Mouse (Mus musculus) CH12.LX (cell line): Measurements from ENCODE around the gene Msh5. TPM values are rescaled to one million over a fixed set of nuclear protein-coding genes. Genes with fewer than 3 reads are reported as not detected.

Source experiments
- DNase-seq: peaks from one replicate; pipeline ENCODE4 v3.0.0-alpha.2; 2013; ENCODE audit errors: extremely low read depth
- H3K27ac ChIP-seq: 2 replicates; pipeline ENCODE4 v1.5.1; 2012; ENCODE audit warnings: low read depth, mild to moderate bottlenecking, control low read depth, moderate library complexity; ENCODE audit not compliant: insufficient read depth
- H3K27me3 ChIP-seq: replicated peaks from 2 replicates; pipeline ENCODE3; 2012; ENCODE audit warnings: inconsistent platforms
- H3K36me3 ChIP-seq, 2 experiments: replicated peaks in 1 of 2; 2 replicates each; pipeline versions ENCODE3 to v1.6.1; 2012; ENCODE audit warnings: inconsistent platforms in 1 of 2, low read length in 1 of 2, mild to moderate bottlenecking in 1 of 2, mixed read lengths in 1 of 2, moderate library complexity in 1 of 2; ENCODE audit not compliant: control insufficient read depth in 1 of 2, insufficient read depth in 1 of 2
- H3K4me1 ChIP-seq, 2 experiments: 2 replicates each; pipeline ENCODE4 v1.6.1; 2012; ENCODE audit warnings: inconsistent platforms in 1 of 2, moderate library complexity in 1 of 2; ENCODE audit not compliant: insufficient read depth in 2 of 2, control insufficient read depth in 1 of 2
- H3K4me2 ChIP-seq: 2 replicates; pipeline ENCODE4 v1.6.1; 2012; ENCODE audit warnings: low read depth, mild to moderate bottlenecking, control low read depth; ENCODE audit not compliant: poor library complexity, insufficient read depth, severe bottlenecking
- H3K4me3 ChIP-seq, 3 experiments: fragments of 150-350 bp in 1 of 3; sonication (generic) in 1 of 3; replicated peaks in 1 of 3; 2 replicates each; pipeline versions ENCODE3 to v1.5.1; 2011 to 2012; ENCODE audit warnings: low read depth in 2 of 3, low read length in 2 of 3, mild to moderate bottlenecking in 2 of 3, moderate library complexity in 2 of 3, control low read depth in 1 of 3, improper control_type of control experiment in 1 of 3, inconsistent platforms in 1 of 3, mixed read lengths in 1 of 3; ENCODE audit not compliant: poor library complexity in 1 of 3
- H3K79me2 ChIP-seq: replicated peaks from 2 replicates; pipeline ENCODE4 v1.6.1; 2012; ENCODE audit warnings: mild to moderate bottlenecking, moderate library complexity; ENCODE audit not compliant: control insufficient read depth, poor library complexity, insufficient read depth, severe bottlenecking; ENCODE audit errors: extremely low read depth
- H3K9ac ChIP-seq: 2 replicates; pipeline ENCODE4 v1.6.1; 2012; ENCODE audit warnings: low read depth, mild to moderate bottlenecking, control low read depth, moderate library complexity; ENCODE audit not compliant: insufficient read depth
- H3K9me3 ChIP-seq: replicated peaks from 2 replicates; pipeline ENCODE3; 2012; ENCODE audit warnings: low read length, inconsistent platforms, mixed read lengths
- CTCF ChIP-seq, 2 experiments: IDR thresholded peaks in 1 of 2; conservative IDR thresholded peaks in 1 of 2; 2 replicates each; pipeline ENCODE4 v1.5.1; 2011 to 2012; ENCODE audit warnings: low read depth in 2 of 2, low read length in 2 of 2, improper control_type of control experiment in 1 of 2, inconsistent platforms in 1 of 2, mild to moderate bottlenecking in 1 of 2, moderate library complexity in 1 of 2
- ELF1 ChIP-seq: IDR thresholded peaks from 2 replicates; pipeline ENCODE4 v1.6.1; 2014; ENCODE audit warnings: low read depth, mild to moderate bottlenecking, inconsistent platforms, low read length, improper control_type of control experiment
- EP300 ChIP-seq: IDR thresholded peaks from 2 replicates; pipeline ENCODE4 v1.6.1; 2011; ENCODE audit warnings: low read length, improper control_type of control experiment
- ETS1 ChIP-seq: conservative IDR thresholded peaks from 2 replicates; pipeline ENCODE4 v1.6.1; 2012; ENCODE audit warnings: low read depth, mild to moderate bottlenecking, inconsistent platforms, low read length, improper control_type of control experiment, moderate library complexity
- HCFC1 ChIP-seq: IDR thresholded peaks from 2 replicates; pipeline ENCODE4 v1.6.1; 2012; ENCODE audit warnings: low read depth, mild to moderate bottlenecking, inconsistent platforms, low read length, improper control_type of control experiment
- KAT2A ChIP-seq: IDR thresholded peaks from 2 replicates; pipeline ENCODE4 v1.6.1; 2012; ENCODE audit warnings: low read length, improper control_type of control experiment, inconsistent platforms; ENCODE audit not compliant: insufficient replicate concordance
- MAX ChIP-seq: IDR thresholded peaks from 2 replicates; pipeline ENCODE4 v1.6.1; 2011; ENCODE audit warnings: low read length, improper control_type of control experiment
- MXI1 ChIP-seq: IDR thresholded peaks from 2 replicates; pipeline ENCODE4 v1.6.1; 2011; ENCODE audit warnings: mild to moderate bottlenecking, low read depth, low read length, improper control_type of control experiment
- NELFE ChIP-seq: IDR thresholded peaks from 2 replicates; pipeline ENCODE4 v1.6.1; 2011; ENCODE audit warnings: low read depth, low read length, improper control_type of control experiment
- NRF1 ChIP-seq: IDR thresholded peaks from 2 replicates; pipeline ENCODE4 v1.6.1; 2014; ENCODE audit warnings: low read depth, mild to moderate bottlenecking, inconsistent platforms, low read length, improper control_type of control experiment, moderate library complexity
- PAX5 ChIP-seq: IDR thresholded peaks from 2 replicates; pipeline ENCODE4 v1.6.1; 2012; ENCODE audit warnings: low read length, inconsistent platforms, mixed read lengths
- RAD21 ChIP-seq: IDR thresholded peaks from 2 replicates; pipeline ENCODE4 v1.6.1; 2011; ENCODE audit warnings: low read depth, mild to moderate bottlenecking, low read length, improper control_type of control experiment, moderate library complexity
- RCOR1 ChIP-seq: conservative IDR thresholded peaks from 2 replicates; pipeline ENCODE4 v1.6.1; 2012; ENCODE audit warnings: low read depth, mild to moderate bottlenecking, inconsistent platforms, low read length, improper control_type of control experiment
- SIN3A ChIP-seq: IDR thresholded peaks from 2 replicates; pipeline ENCODE4 v1.6.1; 2012; ENCODE audit warnings: low read length, improper control_type of control experiment, inconsistent platforms
- SMC3 ChIP-seq: IDR thresholded peaks from 2 replicates; pipeline ENCODE4 v1.6.1; 2011; ENCODE audit warnings: low read depth, low read length, improper control_type of control experiment
- ZKSCAN1 ChIP-seq: IDR thresholded peaks from 2 replicates; pipeline ENCODE4 v1.6.1; 2012; ENCODE audit warnings: low read depth, inconsistent platforms, low read length, improper control_type of control experiment, borderline replicate concordance
- ZMIZ1 ChIP-seq: IDR thresholded peaks from 2 replicates; pipeline ENCODE4 v1.6.1; 2012; ENCODE audit warnings: low read depth, mild to moderate bottlenecking, inconsistent platforms, low read length, improper control_type of control experiment
- dilution Hi-C: fragments of 300-500 bp; cut with MboI; formaldehyde crosslinking; loops from 2 replicates; pipeline ENCODE4 v1.14.3; 2020; ENCODE audit warnings: low sequenced_read_pairs; ENCODE audit not compliant: extremely low pct_unique_long_range_greater_than_20kb, extremely low pct_ligation_motif_present
- in situ Hi-C: fragments of 300-500 bp; cut with MboI; formaldehyde crosslinking; loops from 3 replicates; pipeline ENCODE4 v1.14.3; 2019; ENCODE audit warnings: low sequenced_read_pairs, low pct_ligation_motif_present, low pct_unique_long_range_greater_than_20kb, mixed read lengths
- polyA plus RNA-seq: library from polyadenylated mRNA; unstranded; fragments of >175 nt; gene quantifications from 2 replicates; pipeline ENCODE4 v1.2.1, GENCODE M21; 2012; ENCODE audit warnings: low read depth; ENCODE audit not compliant: insufficient read length
- total RNA-seq, 2 experiments: library from RNA; depleted of rRNA; stranded (reverse); fragments of 300-350 nt in 1 of 2; fragments of >200 nt in 1 of 2; gene quantifications; 2 replicates each; pipeline ENCODE4 v1.2.3; 2012 to 2014

Gene Msh5
- total and polyA plus RNA-seq, 3 experiments, result 6.1 to 13.1 (median 10.6) TPM

- in situ Hi-C loops, result no loop called here
- Histone ChIP-seq H3K79me2 (no peaks in the 10 kb centered on the region), H3K36me3 (no peaks in the 10 kb centered on the region), H3K4me2 (no peak overlapping the region), H3K27me3 (peaks cover 17% of the 10 kb centered on the region), H3K9ac (no peak overlapping the region), H3K27ac (no peak overlapping the region), H3K9me3 (no peaks in the 10 kb centered on the region), H3K4me3 (no peak overlapping the region), H3K4me1 (peaks cover 13 to 22% of the 10 kb centered on the region in 2 experiments)
- dilution Hi-C loops, result no loop called here
- DNase-seq, result no peak
- no peak for TF ChIP-seq MAX
- no peak for TF ChIP-seq SIN3A
- no peak for TF ChIP-seq RCOR1
Measured at GRCm38 (mm10) chr17:35082841-35083576, 36.5 kb upstream of the Msh5 start.

DNA sequence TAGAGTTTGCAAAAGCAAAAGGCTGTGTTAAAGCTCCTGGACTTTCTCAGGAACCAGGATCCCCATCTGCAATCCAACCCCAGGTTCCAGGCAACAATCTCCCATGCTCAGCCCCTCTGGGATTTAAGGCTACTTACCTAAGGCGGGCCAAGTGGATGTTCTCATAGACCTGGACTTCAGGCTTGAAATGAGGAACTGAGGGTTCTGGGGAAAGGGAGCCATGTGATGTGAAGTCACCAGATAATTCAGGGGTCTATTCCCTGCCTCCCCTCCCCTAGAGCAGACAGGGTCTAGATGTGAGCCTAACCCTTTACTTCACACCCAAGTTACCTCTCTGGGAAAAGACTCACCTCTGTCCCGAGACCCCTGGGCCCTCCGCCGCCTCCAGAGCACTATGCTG is 34.2 kb upstream of the Msh5 start:
- Histone ChIP-seq H3K9ac (no peak overlapping the region), H3K4me2 (no peak overlapping the region), H3K9me3 (no peaks in the 10 kb centered on the region), H3K4me3 (no peak overlapping the region), H3K36me3 (no peaks in the 10 kb centered on the region), H3K4me1 (peaks cover 17 to 22% of the 10 kb centered on the region in 2 experiments), H3K27me3 (peaks cover 3% of the 10 kb centered on the region), H3K27ac (no peak overlapping the region), H3K79me2 (no peaks in the 10 kb centered on the region)
- dilution Hi-C loops, result no loop called here
- in situ Hi-C loops, result no loop called here
- DNase-seq, result peak; percentile 14
- no peak for TF ChIP-seq MXI1
- TF ChIP-seq SMC3, result no peak

DNA sequence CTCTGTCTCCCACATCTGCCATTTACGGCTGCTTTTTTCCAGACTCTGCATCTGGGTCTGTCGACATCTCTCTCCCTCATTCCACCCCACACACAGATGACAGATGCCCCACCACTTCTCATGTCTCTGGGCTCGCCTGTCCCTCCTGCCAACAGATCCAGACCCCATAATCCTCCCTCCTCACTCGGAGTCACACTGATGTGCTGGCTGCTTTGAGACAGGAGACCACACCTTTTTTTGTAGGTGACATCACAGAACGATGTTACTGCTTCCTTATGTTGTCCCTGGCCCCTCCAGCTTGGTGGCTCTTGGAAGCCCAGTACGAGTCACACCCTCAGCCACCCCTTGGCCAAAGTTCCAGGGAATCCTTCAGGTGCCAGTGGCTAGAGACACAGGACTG is 33.7 kb upstream of the Msh5 start:
- no peak overlapping the region for H3K27ac ChIP-seq
- no peak overlapping the region for H3K4me2 ChIP-seq
- no peaks in the 10 kb centered on the region for H3K27me3 ChIP-seq
- in situ Hi-C loops (no loop called here), dilution Hi-C loops (no loop called here)
- TF ChIP-seq ELF1 (no peak), PAX5 (no peak), NELFE (no peak), RAD21 (no peak), MXI1 (no peak), ZKSCAN1 (no peak), RCOR1 (no peak), ETS1 (no peak), ZMIZ1 (no peak), KAT2A (no peak), HCFC1 (no peak), MAX (no peak), NRF1 (no peak), CTCF (conservative IDR thresholded peaks at IDR 0.05 in 1 of 2, IDR thresholded peaks at IDR 0.05 in 1 of 2; ENCODE audit: low read depth in 2 of 2, low read length in 2 of 2) (no peak), EP300 (no peak)
- no peaks in the 10 kb centered on the region for H3K79me2 ChIP-seq
- H3K4me1 ChIP-seq, result peaks cover 17 to 22% of the 10 kb centered on the region in 2 experiments
- H3K9ac ChIP-seq, result no peak overlapping the region
- H3K36me3 ChIP-seq, result no peaks in the 10 kb centered on the region
- H3K4me3 ChIP-seq, result no peak overlapping the region
- DNase-seq, result no peak
- H3K9me3 ChIP-seq, result no peaks in the 10 kb centered on the region
